Mouse (Mus musculus) liver (tissue): ENCODE measurements at regions not wholly inside any gene's neighbourhood (a gene's known extent, or its start where the extent isn't known, plus 50 kb on each side); places are given as distances from the start of the nearest gene placed in this dataset.

Experiments
- DNase-seq: peaks from one replicate; pipeline ENCODE4 v3.0.0-alpha.2; 2020; ENCODE audit warnings: mixed read lengths

DNA sequence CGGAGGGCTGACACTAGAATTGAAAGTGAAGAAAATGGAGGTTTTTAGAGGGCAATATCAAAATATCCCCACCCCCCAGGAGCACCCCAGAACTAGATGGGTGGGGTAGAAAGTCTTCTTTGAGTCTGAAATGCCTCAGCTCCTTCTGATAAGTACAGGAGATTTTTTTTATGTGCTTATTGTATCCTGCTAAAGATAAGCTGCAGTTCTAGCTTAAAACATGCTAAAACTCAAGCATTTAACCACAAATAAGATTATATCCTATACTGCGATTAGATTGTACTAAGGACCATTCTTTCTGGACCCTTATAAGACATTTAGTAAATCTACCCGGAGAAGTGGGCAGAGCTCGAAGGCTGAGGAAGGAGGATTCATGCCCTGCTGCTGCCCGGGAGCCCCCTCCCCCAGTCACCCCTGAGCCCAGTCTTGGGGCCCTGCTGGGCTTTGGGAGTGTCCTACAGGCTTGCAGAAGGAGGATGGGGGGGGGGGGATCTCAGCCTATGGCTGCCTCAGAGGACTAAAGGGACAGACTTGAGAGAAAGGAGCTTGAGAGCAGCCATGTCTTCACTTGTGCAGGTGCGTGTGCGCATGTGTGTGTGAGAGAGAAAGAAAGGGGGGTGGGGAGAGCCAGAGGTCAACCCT is 61.5 kb upstream of the Galnt10 start:
- DNase-seq = no peak

DNA sequence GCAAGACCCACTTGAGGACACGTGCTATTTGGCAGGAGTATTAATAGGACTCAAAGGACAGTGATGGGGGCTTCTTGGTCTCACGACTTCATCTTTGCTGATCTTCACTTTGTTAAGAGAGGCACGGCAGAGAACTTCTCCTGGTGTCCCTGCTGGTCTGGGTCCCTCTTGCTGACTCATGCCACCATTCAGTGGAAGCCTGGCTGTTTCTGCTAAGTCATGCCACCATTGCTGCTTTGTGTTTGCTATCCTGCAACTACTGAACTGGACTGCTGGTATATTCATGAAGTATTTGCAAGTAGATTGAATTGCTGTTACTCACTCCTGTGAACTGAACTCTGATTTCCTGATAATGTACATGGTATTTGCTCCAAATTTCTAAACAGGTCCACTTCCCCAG is 59.6 kb upstream of the Galnt10 start:
- peak; percentile 77 for DNase-seq

- no peak for DNase-seq
Observed at GRCm38 (mm10) chr11:57592228-57592748, 53.0 kb upstream of the Galnt10 start.
